Mouse (Mus musculus): ENCODE results near the gene Lrrc55.

Gene Lrrc55

GRCm38 (mm10) chr2:85135099-85135498, 61.9 kb downstream of the Lrrc55 start:
- no peak for DNase-seq (ENCODE audit: low read depth in 1 of 2, low spot score in 2 of 2)

- no peak for DNase-seq (ENCODE audit: low read depth in 1 of 2, low spot score in 2 of 2)
Measured at GRCm38 (mm10) chr2:85132204-85132603, 64.8 kb downstream of the Lrrc55 start.

- DNase-seq (ENCODE audit: low read depth in 1 of 2, low spot score in 2 of 2) = no peak
Measured at GRCm38 (mm10) chr2:85131724-85132123, 65.3 kb downstream of the Lrrc55 start.

DNA sequence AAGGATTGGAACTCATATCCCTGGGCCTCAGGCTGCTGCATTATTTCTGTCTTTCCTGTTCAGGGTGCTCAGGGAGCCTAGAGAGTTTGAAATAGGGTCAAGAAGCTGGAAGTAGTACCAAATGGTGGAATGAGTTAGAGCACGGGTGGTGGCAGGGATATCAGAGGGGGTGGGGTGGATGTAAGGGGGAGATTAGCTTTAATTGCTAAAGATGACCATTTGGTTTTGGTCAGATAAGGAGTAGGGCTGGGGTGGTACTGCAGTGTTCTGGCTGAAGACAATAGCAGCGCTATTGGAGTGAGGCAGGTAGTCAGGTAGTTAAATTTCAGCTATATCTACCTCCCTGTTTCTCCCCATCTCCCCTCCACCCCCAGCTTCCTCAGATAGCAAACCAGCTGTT, 65.8 kb downstream of the Lrrc55 start:
- DNase-seq (ENCODE audit: low read depth in 1 of 2, low spot score in 2 of 2) = no peak

DNA sequence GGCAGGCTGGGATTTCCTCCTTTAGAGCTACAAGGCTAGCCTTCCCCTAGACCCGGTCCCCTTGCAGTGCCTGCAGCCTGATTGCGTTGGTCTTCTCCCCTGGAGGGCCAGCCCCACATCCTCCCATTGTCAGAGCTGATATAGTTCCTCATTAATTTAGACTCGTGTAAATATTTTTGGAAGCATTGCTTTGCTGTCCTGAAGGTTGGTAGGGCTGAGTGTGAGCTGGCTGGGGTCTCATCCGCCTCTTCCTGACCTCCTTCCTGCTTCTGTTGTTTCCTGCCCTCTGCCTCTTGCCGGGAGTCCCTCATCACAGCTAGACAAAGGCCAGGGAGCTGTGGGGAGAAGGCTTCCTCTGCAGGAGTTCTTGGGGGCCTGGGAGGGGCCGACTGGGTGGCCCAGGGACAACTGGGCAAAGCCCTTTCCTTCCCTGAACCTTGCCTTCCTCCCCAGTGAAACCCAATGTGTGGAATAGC, 67.5 kb downstream of the Lrrc55 start:
- no peak for DNase-seq (ENCODE audit: low read depth in 1 of 2, low spot score in 2 of 2)

DNA sequence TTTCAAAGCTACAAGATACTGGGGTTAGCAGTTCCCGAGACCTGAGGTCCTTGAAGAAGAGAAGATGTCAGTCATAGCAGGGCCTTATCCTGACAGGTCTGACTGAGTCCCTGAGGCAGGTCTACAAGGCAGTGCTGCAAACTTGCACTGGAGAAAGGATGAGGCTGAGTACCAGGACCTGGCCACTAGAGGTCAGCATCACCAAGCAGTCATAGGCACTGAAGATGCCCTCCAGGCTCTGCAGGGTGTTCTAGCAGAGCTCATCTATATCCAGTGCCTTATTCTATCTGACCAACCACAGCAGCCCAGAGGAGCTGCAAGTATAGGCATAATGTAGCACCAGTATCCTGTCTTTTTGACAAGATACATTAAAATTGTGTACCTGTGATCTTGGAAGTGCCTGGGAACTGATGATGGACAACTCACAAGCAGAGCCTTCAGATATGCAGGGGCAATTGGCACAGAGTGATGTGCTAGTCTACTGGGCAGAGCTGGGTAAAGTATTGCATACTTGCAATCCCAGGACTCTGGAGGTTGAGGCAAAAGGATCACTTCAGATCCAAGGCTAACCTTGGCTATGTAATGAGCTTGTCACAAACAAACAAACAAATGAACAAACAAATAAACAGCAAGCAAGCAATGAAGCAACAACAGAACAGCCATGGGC, 73.0 kb downstream of the Lrrc55 start:
- no peak for DNase-seq (ENCODE audit: low read depth in 1 of 2, low spot score in 2 of 2)

- DNase-seq (ENCODE audit: low read depth in 1 of 2, low spot score in 2 of 2) = no peak
Measured at GRCm38 (mm10) chr2:85123187-85123868, 73.7 kb downstream of the Lrrc55 start.

Measured in monocyte, adult 2 months (primary cell).